Mouse (Mus musculus) liver, embryonic 14.5 days (tissue): Measurements from ENCODE around the gene Npc2.

Experiments
- CTCF ChIP-seq: IDR thresholded peaks from 2 replicates; pipeline ENCODE4 v1.5.1; 2016; ENCODE audit warnings: antibody characterized with exemption, low read depth, control low read depth
- EP300 ChIP-seq: IDR thresholded peaks from 2 replicates; pipeline ENCODE4 v1.6.1; 2016; ENCODE audit warnings: antibody characterized with exemption, low read depth

DNA sequence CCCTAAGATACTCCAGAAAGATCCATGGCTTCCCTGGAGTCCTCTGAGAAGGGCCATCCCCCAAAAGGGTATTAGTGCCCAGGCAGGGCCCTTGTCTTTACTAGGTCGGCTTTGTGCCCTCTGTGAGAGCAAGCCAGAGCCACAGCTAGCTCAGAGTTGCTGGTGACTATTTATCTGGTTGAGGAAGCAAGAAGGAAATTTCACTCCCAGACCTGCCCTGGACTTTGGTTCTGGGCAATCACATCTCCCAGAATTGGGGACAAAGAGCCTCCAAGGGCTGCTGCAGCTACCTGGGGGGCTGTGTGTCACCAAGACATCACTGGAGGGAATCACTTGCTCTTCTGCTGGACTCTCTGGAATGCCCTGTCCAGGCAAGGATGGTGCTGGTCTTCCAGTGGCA is 33.1 kb upstream of the Npc2 start:
- TF ChIP-seq CTCF (no peak), EP300 (no peak)
